Mouse (Mus musculus): ENCODE measurements at regions not wholly inside any gene's neighbourhood (a gene's known extent, or its start where the extent isn't known, plus 50 kb on each side); places are given as distances from the start of the nearest gene placed in this dataset.

DNA sequence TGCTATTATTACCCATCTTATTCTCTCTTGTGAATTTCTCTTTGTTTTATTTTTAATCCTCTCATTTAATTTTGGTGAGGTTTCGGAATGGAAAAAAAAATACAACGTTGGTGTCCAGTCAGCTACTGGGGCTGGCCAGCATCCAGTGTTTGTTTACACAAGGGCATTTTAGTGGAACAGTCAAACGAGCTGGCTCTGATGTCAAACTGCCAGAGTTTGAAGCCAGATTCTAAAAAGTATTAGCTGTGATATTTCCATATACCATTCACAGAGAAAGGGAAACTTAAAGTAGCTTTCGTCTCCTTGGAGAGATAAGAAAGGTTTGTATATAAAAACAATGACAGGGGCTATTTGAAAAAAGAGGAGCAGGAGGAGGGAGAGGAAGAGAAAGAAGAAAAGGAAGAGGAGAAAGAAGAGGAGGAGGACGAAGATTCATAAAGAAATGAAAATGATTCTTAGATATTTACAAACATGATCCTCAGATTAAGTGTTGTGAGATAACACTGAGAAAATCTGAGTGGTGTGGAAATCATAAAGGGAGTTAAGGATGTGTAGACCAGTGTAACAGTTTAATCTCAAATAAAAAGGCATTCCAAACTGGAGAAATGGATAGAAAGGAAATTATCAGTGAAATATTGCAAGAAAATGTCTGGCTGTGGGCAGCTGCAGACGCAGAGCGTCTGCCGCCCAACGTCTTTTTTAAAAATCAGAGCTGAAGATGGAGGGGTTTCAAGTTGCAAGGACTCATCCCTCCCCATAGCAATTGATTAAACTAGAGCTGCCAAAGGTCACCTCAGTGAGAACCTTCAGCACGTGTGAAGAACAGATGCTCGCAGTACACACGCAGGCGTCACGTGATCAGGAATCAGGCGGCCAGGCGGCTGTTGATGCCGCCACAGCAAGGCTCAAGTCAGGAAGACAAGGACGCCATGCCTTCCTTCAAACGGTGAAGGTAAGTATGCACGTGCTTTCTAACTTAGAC is 190.3 kb upstream of the Ipo5 start:
- no peak for TF ChIP-seq POLR2A (IDR thresholded peaks at IDR 0.05; ENCODE audit: low read depth, low read length)
- TF ChIP-seq CTCF (conservative IDR thresholded peaks at IDR 0.05; ENCODE audit: insufficient read depth, insufficient read length, low read depth, low read length), result no peak

Measured in kidney, adult 2 months (tissue).